Mouse (Mus musculus): ENCODE measurements at regions not wholly inside any gene's neighbourhood (a gene's known extent, or its start where the extent isn't known, plus 50 kb on each side); places are given as distances from the start of the nearest gene placed in this dataset.
A peak's percentile ranks its signal among the peaks of the same experiment; 100 is the strongest.

GRCm38 (mm10) chr10:67377643-67378223 lies 92.6 kb upstream of the Nrbf2 start:
- Histone ChIP-seq H3K4me2 (ENCODE audit: low read depth, low read length) (peak overlapping the region; percentile 23), H3K4me1 (ENCODE audit: control insufficient read depth, insufficient read depth, low read length) (no peaks in the 10 kb centered on the region), H3K36me3 (ENCODE audit: control insufficient read depth, insufficient read depth, low read length) (no peaks in the 10 kb centered on the region), H3K4me3 (ENCODE audit: low read depth, low read length) (no peak overlapping the region), H3K9me3 (ENCODE audit: control insufficient read depth, low read length) (no peaks in the 10 kb centered on the region), H3K9ac (ENCODE audit: low read depth, low read length) (no peak overlapping the region; the same call in 1 of the 2 replicates), H3K27me3 (replicated peaks; ENCODE audit: control insufficient read depth, insufficient read depth, low read length) (no peaks in the 10 kb centered on the region), H3K27ac (replicated peaks; ENCODE audit: low read depth, low read length) (no peak overlapping the region)
- 0 out of 2 replicates have a peak, but pooled peaks have one; percentile 12 for ATAC-seq (ENCODE audit: low read depth)
- 49% methylated on average over 17 of the region's 17 CpGs for WGBS
- no peak for DNase-seq (ENCODE audit: low spot score)

GRCm38 (mm10) chr10:67380174-67380573 lies 95.1 kb upstream of the Nrbf2 start:
- Histone ChIP-seq H3K4me1 (ENCODE audit: control insufficient read depth, insufficient read depth, low read length) (no peaks in the 10 kb centered on the region), H3K27ac (replicated peaks; ENCODE audit: low read depth, low read length) (no peak overlapping the region), H3K36me3 (ENCODE audit: control insufficient read depth, insufficient read depth, low read length) (no peaks in the 10 kb centered on the region), H3K4me2 (ENCODE audit: low read depth, low read length) (no peak overlapping the region), H3K9ac (ENCODE audit: low read depth, low read length) (no peak overlapping the region), H3K4me3 (ENCODE audit: low read depth, low read length) (no peak overlapping the region), H3K9me3 (ENCODE audit: control insufficient read depth, low read length) (no peaks in the 10 kb centered on the region), H3K27me3 (replicated peaks; ENCODE audit: control insufficient read depth, insufficient read depth, low read length) (no peaks in the 10 kb centered on the region)
- no peak for ATAC-seq (ENCODE audit: low read depth)
- no peak for DNase-seq (ENCODE audit: low spot score)
- WGBS: 92% methylated on average over 5 of the region's 5 CpGs

DNA sequence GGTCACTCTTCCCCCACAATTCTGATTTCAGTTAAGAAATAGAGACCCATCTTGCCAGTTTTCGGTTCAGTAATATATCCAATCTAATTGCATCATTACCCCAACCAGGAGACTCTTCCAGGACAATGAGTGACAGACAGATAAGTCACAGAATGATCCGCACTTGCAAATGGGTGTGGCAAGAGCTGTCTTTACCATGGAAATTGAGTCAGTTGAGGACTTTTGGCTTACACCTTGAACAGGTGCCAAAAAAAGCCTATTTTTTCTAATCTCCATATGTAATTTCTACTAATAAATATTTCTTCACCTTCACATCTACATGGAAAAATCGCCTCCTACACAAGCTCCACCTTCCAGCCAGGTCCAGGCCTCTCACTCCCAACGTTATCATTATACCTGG lies 98.2 kb upstream of the Nrbf2 start:
- Histone ChIP-seq H3K9me3 (ENCODE audit: control insufficient read depth, low read length) (no peaks in the 10 kb centered on the region), H3K4me1 (ENCODE audit: control insufficient read depth, insufficient read depth, low read length) (no peaks in the 10 kb centered on the region), H3K27me3 (replicated peaks; ENCODE audit: control insufficient read depth, insufficient read depth, low read length) (no peaks in the 10 kb centered on the region), H3K36me3 (ENCODE audit: control insufficient read depth, insufficient read depth, low read length) (no peaks in the 10 kb centered on the region), H3K4me3 (ENCODE audit: low read depth, low read length) (no peak overlapping the region), H3K4me2 (ENCODE audit: low read depth, low read length) (no peak overlapping the region), H3K27ac (replicated peaks; ENCODE audit: low read depth, low read length) (no peak overlapping the region), H3K9ac (ENCODE audit: low read depth, low read length) (no peak overlapping the region)
- WGBS: 87% methylated on average over 4 of the region's 4 CpGs
- DNase-seq (ENCODE audit: low spot score) (no peak), ATAC-seq (ENCODE audit: low read depth) (no peak)

- Histone ChIP-seq H3K9ac (ENCODE audit: low read depth, low read length) (no peak overlapping the region), H3K4me2 (ENCODE audit: low read depth, low read length) (no peak overlapping the region), H3K36me3 (ENCODE audit: control insufficient read depth, insufficient read depth, low read length) (no peaks in the 10 kb centered on the region), H3K4me3 (ENCODE audit: low read depth, low read length) (no peak overlapping the region), H3K4me1 (ENCODE audit: control insufficient read depth, insufficient read depth, low read length) (no peaks in the 10 kb centered on the region), H3K27ac (replicated peaks; ENCODE audit: low read depth, low read length) (no peak overlapping the region), H3K27me3 (replicated peaks; ENCODE audit: control insufficient read depth, insufficient read depth, low read length) (no peaks in the 10 kb centered on the region), H3K9me3 (ENCODE audit: control insufficient read depth, low read length) (no peaks in the 10 kb centered on the region)
- WGBS: 82% methylated on average over 16 of the region's 16 CpGs
- DNase-seq (ENCODE audit: low spot score): no peak
- ATAC-seq (ENCODE audit: low read depth): no peak
These were observed 98.9 kb upstream of the Nrbf2 start for GRCm38 (mm10) chr10:67383802-67384567.

DNA sequence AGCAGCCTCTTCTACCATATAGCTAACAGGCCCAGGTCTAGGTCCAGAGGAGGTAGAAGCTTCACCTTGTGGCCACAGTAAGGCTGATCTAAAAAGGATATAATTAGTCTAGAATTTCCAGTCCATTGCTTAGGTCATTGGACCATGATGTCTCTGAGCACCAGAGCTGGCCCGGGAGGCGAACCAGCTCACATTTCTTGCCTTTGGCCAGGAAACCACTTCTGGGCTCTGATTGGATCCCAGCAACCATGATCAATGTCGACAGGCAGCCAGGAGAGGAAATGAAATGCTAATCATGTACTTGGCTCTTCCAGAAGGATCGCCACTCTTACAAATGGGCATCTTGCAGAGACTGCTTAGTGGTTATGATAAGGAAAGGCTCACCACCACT lies 99.5 kb upstream of the Nrbf2 start:
- no peaks in the 10 kb centered on the region for H3K9me3 ChIP-seq (ENCODE audit: control insufficient read depth, low read length)
- H3K27me3 ChIP-seq (replicated peaks; ENCODE audit: control insufficient read depth, insufficient read depth, low read length): no peaks in the 10 kb centered on the region
- DNase-seq (ENCODE audit: low spot score) (no peak), ATAC-seq (ENCODE audit: low read depth) (no peak)
- WGBS: 54% methylated on average over 4 of the region's 4 CpGs
- H3K36me3 ChIP-seq (ENCODE audit: control insufficient read depth, insufficient read depth, low read length): no peaks in the 10 kb centered on the region
- no peak overlapping the region for H3K27ac ChIP-seq (replicated peaks; ENCODE audit: low read depth, low read length)
- H3K9ac ChIP-seq (ENCODE audit: low read depth, low read length): no peak overlapping the region
- no peak overlapping the region for H3K4me3 ChIP-seq (ENCODE audit: low read depth, low read length)
- H3K4me2 ChIP-seq (ENCODE audit: low read depth, low read length): no peak overlapping the region
- no peaks in the 10 kb centered on the region for H3K4me1 ChIP-seq (ENCODE audit: control insufficient read depth, insufficient read depth, low read length)

- Histone ChIP-seq H3K9me3 (ENCODE audit: control insufficient read depth, low read length) (no peaks in the 10 kb centered on the region), H3K4me1 (ENCODE audit: control insufficient read depth, insufficient read depth, low read length) (no peaks in the 10 kb centered on the region), H3K27ac (replicated peaks; ENCODE audit: low read depth, low read length) (no peak overlapping the region), H3K4me3 (ENCODE audit: low read depth, low read length) (no peak overlapping the region), H3K4me2 (ENCODE audit: low read depth, low read length) (no peak overlapping the region), H3K27me3 (replicated peaks; ENCODE audit: control insufficient read depth, insufficient read depth, low read length) (no peaks in the 10 kb centered on the region), H3K9ac (ENCODE audit: low read depth, low read length) (no peak overlapping the region), H3K36me3 (ENCODE audit: control insufficient read depth, insufficient read depth, low read length) (no peaks in the 10 kb centered on the region)
- WGBS: 84% methylated on average over 5 of the region's 5 CpGs
- ATAC-seq (ENCODE audit: low read depth): no peak
- DNase-seq (ENCODE audit: low spot score): no peak
These were observed 100.9 kb upstream of the Nrbf2 start for GRCm38 (mm10) chr10:67385966-67386365.

- no peak overlapping the region for H3K9ac ChIP-seq (ENCODE audit: low read depth, low read length)
- no peak for ATAC-seq (ENCODE audit: low read depth)
- H3K4me1 ChIP-seq (ENCODE audit: control insufficient read depth, insufficient read depth, low read length): no peaks in the 10 kb centered on the region
- DNase-seq (ENCODE audit: low spot score): no peak
- H3K4me2 ChIP-seq (ENCODE audit: low read depth, low read length): no peak overlapping the region
- H3K27me3 ChIP-seq (replicated peaks; ENCODE audit: control insufficient read depth, insufficient read depth, low read length): no peaks in the 10 kb centered on the region
- no peaks in the 10 kb centered on the region for H3K36me3 ChIP-seq (ENCODE audit: control insufficient read depth, insufficient read depth, low read length)
- no peak overlapping the region for H3K27ac ChIP-seq (replicated peaks; ENCODE audit: low read depth, low read length)
- no peak overlapping the region for H3K4me3 ChIP-seq (ENCODE audit: low read depth, low read length)
- 52% methylated on average over 6 of the region's 6 CpGs for WGBS
- no peaks in the 10 kb centered on the region for H3K9me3 ChIP-seq (ENCODE audit: control insufficient read depth, low read length)
These were observed 103.7 kb upstream of the Nrbf2 start for GRCm38 (mm10) chr10:67388755-67389154.

- H3K4me1 ChIP-seq (ENCODE audit: control insufficient read depth, insufficient read depth, low read length): no peaks in the 10 kb centered on the region
- H3K4me3 ChIP-seq (ENCODE audit: low read depth, low read length): no peak overlapping the region
- no peaks in the 10 kb centered on the region for H3K36me3 ChIP-seq (ENCODE audit: control insufficient read depth, insufficient read depth, low read length)
- no peak for DNase-seq (ENCODE audit: low spot score)
- no peak overlapping the region for H3K9ac ChIP-seq (ENCODE audit: low read depth, low read length)
- 52% methylated on average over 5 of the region's 5 CpGs for WGBS
- no peak for ATAC-seq (ENCODE audit: low read depth)
- no peak overlapping the region for H3K27ac ChIP-seq (replicated peaks; ENCODE audit: low read depth, low read length)
- H3K27me3 ChIP-seq (replicated peaks; ENCODE audit: control insufficient read depth, insufficient read depth, low read length): no peaks in the 10 kb centered on the region
- no peak overlapping the region for H3K4me2 ChIP-seq (ENCODE audit: low read depth, low read length)
- no peaks in the 10 kb centered on the region for H3K9me3 ChIP-seq (ENCODE audit: control insufficient read depth, low read length)
These were observed 115.3 kb upstream of the Nrbf2 start for GRCm38 (mm10) chr10:67400434-67400833.

- no peak overlapping the region for H3K4me2 ChIP-seq (ENCODE audit: low read depth, low read length)
- no peak for ATAC-seq (ENCODE audit: low read depth)
- H3K4me3 ChIP-seq (ENCODE audit: low read depth, low read length): no peak overlapping the region
- WGBS: 15% methylated on average over 6 of the region's 6 CpGs
- no peak overlapping the region for H3K27ac ChIP-seq (replicated peaks; ENCODE audit: low read depth, low read length)
- H3K9ac ChIP-seq (ENCODE audit: low read depth, low read length): no peak overlapping the region
- H3K4me1 ChIP-seq (ENCODE audit: control insufficient read depth, insufficient read depth, low read length): no peaks in the 10 kb centered on the region
- no peaks in the 10 kb centered on the region for H3K9me3 ChIP-seq (ENCODE audit: control insufficient read depth, low read length)
- no peaks in the 10 kb centered on the region for H3K36me3 ChIP-seq (ENCODE audit: control insufficient read depth, insufficient read depth, low read length)
- DNase-seq (ENCODE audit: low spot score): peak; percentile 54
- H3K27me3 ChIP-seq (replicated peaks; ENCODE audit: control insufficient read depth, insufficient read depth, low read length): no peaks in the 10 kb centered on the region
These were observed 116.3 kb upstream of the Nrbf2 start for GRCm38 (mm10) chr10:67401409-67401808.

Measured in embryonic facial prominence, embryonic 14.5 days (tissue).